Mouse (Mus musculus) gastrocnemius, postnatal 14 days (tissue): ENCODE measurements around the gene Hmgb2. TPM values are rescaled to one million over a fixed set of nuclear protein-coding genes. Genes with fewer than 3 reads are reported as not detected.
A peak's percentile ranks its signal among the peaks of the same experiment; 100 is the strongest.

Experiments used
- DNase-seq: peaks from one replicate; pipeline ENCODE4 v3.0.0; 2021; ENCODE audit warnings: mixed read lengths
- intact Hi-C: fragments of 180-260 bp; cut with DNase I; formaldehyde crosslinking; loops from one replicate; pipeline ENCODE4 v1.15.1; 2025; ENCODE audit warnings: low total_unique reads
- long read RNA-seq, 2 experiments: library from polyadenylated mRNA; stranded (forward); transcript quantifications; one replicate each; pipeline ENCODE4 v2.0.0; 2021
- total RNA-seq, 2 experiments: library from RNA; stranded (reverse); gene quantifications; 2 replicates each; pipeline ENCODE4 v1.2.3; 2021

The Hmgb2 gene
- 10 to 100 TPM; 19.2 to 21.8 TPM for total RNA-seq
- long read RNA-seq, experiment 1, transcript Hmgb2-201 (5 exons, 2,628 nt) = major isoform, 20 of 25 reads
- long read RNA-seq, experiment 1, partial matches to known transcripts = 0 of 25 reads
- long read RNA-seq, experiment 1, other reads (novel, unspliced or antisense) = 5 of 25 reads
- long read RNA-seq, experiment 2, transcript Hmgb2-201 (5 exons, 2,628 nt) = major isoform, 10 of 16 reads
- long read RNA-seq, experiment 2, partial matches to known transcripts = 4 of 16 reads
- long read RNA-seq, experiment 2, other reads (novel, unspliced or antisense) = 2 of 16 reads

- intact Hi-C loops = no loop called here
- peak; percentile 100 for DNase-seq
These were observed at the start of gene Hmgb2 for GRCm38 (mm10) chr8:57511316-57512118. Hmgb2 (plus strand) TSS chr8:57511907.

GRCm38 (mm10) chr8:57462839-57463238 is 48.9 kb upstream of the Hmgb2 start:
- no peak for DNase-seq
- intact Hi-C loops = no loop called here

GRCm38 (mm10) chr8:57463757-57464156 is 48.0 kb upstream of the Hmgb2 start:
- intact Hi-C loops = no loop called here

GRCm38 (mm10) chr8:57468624-57469023 is 43.1 kb upstream of the Hmgb2 start:
- peak; percentile 85 for DNase-seq
- intact Hi-C loops = no loop called here

More at GRCm38 (mm10) chr8:57463757-57464156, 48.0 kb upstream of the Hmgb2 start:
- no peak for DNase-seq

GRCm38 (mm10) chr8:57470863-57471262 is 40.8 kb upstream of the Hmgb2 start:
- intact Hi-C loops = no loop called here

GRCm38 (mm10) chr8:57473751-57474150 is 38.0 kb upstream of the Hmgb2 start:
- intact Hi-C loops = no loop called here
- no peak for DNase-seq

More at GRCm38 (mm10) chr8:57470863-57471262, 40.8 kb upstream of the Hmgb2 start:
- DNase-seq = no peak

- DNase-seq = no peak
- intact Hi-C loops = no loop called here
These were observed 33.3 kb upstream of the Hmgb2 start for GRCm38 (mm10) chr8:57478406-57478805.

GRCm38 (mm10) chr8:57479700-57480099 is 32.0 kb upstream of the Hmgb2 start:
- intact Hi-C loops = no loop called here
- no peak for DNase-seq

- intact Hi-C loops = no loop called here
- DNase-seq = no peak
These were observed 31.1 kb upstream of the Hmgb2 start for GRCm38 (mm10) chr8:57480606-57481005.

- intact Hi-C loops = no loop called here
- peak; percentile 53 for DNase-seq
These were observed 24.9 kb upstream of the Hmgb2 start for GRCm38 (mm10) chr8:57486491-57487440.

- peak; percentile 98 for DNase-seq
- intact Hi-C loops = no loop called here
These were observed 24.1 kb upstream of the Hmgb2 start, which contains the start of gene Sap30 for GRCm38 (mm10) chr8:57487441-57488155. Sap30 (minus strand) TSS chr8:57487860.

- intact Hi-C loops = no loop called here
- DNase-seq = peak; percentile 47
These were observed 23.4 kb upstream of the Hmgb2 start for GRCm38 (mm10) chr8:57488312-57488765.

- intact Hi-C loops = no loop called here
- no peak for DNase-seq
These were observed 22.3 kb upstream of the Hmgb2 start for GRCm38 (mm10) chr8:57489366-57489765.

- intact Hi-C loops = no loop called here
These were observed 21.8 kb upstream of the Hmgb2 start for GRCm38 (mm10) chr8:57489896-57490295.

GRCm38 (mm10) chr8:57491873-57492272 is 19.8 kb upstream of the Hmgb2 start:
- intact Hi-C loops = no loop called here
- no peak for DNase-seq

More at GRCm38 (mm10) chr8:57489896-57490295, 21.8 kb upstream of the Hmgb2 start:
- DNase-seq = no peak

- no peak for DNase-seq
- intact Hi-C loops = no loop called here
These were observed 13.2 kb upstream of the Hmgb2 start for GRCm38 (mm10) chr8:57498494-57498846.

- intact Hi-C loops = no loop called here
- DNase-seq = peak; percentile 16
These were observed 12.7 kb upstream of the Hmgb2 start for GRCm38 (mm10) chr8:57498847-57499511.

- intact Hi-C loops = no loop called here
- peak; percentile 20 for DNase-seq
These were observed 8.1 kb upstream of the Hmgb2 start for GRCm38 (mm10) chr8:57503641-57504040.
